Comparison of ENCODE assay signal across 7 mouse cellular contexts in genomic region chr15:100598883-100599275, GRCm38 (mm10). TPM values are rescaled to one million over a fixed set of nuclear protein-coding genes. Genes with fewer than 3 reads are reported as not detected.
DNase-seq lines count a peak whose midpoint lies in the region; ATAC-seq and TF ChIP-seq lines count a peak whose summit lies in the region.

No protein-coding gene starts in this region.

- TF ChIP-seq CTCF in ES-Bruce4 (IDR thresholded peaks at IDR 0.05; ENCODE audit: low read depth, low read length): no peak
- TF ChIP-seq CTCF in lung, postnatal 0 days (IDR thresholded peaks at IDR 0.05): no peak

- H3K27me3 ChIP-seq in ES-Bruce4 (ENCODE audit: control insufficient read depth, insufficient read depth, low read length, poor library complexity, severe bottlenecking): peaks cover 15% of the 10 kb centered on the region
- peaks cover 31% of the 10 kb centered on the region for H3K27me3 ChIP-seq in heart, embryonic 11.5 days (ENCODE audit: control insufficient read depth, insufficient read depth, low read length)
- peaks cover 18% of the 10 kb centered on the region for H3K27me3 ChIP-seq in kidney, embryonic 15.5 days
- H3K27me3 ChIP-seq in lung, postnatal 0 days (replicated peaks; ENCODE audit: insufficient read depth, low read length): no peaks in the 10 kb centered on the region

- H3K4me3 ChIP-seq in ES-Bruce4 (ENCODE audit: low read depth, low read length): peak overlapping the region; percentile 30; the same call in 1 of the 2 replicates
- peak overlapping the region; percentile 76 for H3K4me3 ChIP-seq in heart, embryonic 11.5 days (ENCODE audit: low read depth, low read length)
- H3K4me3 ChIP-seq in kidney, embryonic 15.5 days (replicated peaks): peak overlapping the region; percentile 69
- peak overlapping the region; percentile 75 for H3K4me3 ChIP-seq in lung, postnatal 0 days (ENCODE audit: low read depth, low read length)

- no peak for ATAC-seq in heart, embryonic 11.5 days (replicated peaks; ENCODE audit: insufficient number of reproducible peaks, low FRiP score, low TSS enrichment)
- no peak for ATAC-seq in kidney, embryonic 15.5 days (replicated peaks; ENCODE audit: low FRiP score)
- peak; percentile 76 for ATAC-seq in lung, postnatal 0 days

- H3K36me3 ChIP-seq in ES-Bruce4 (ENCODE audit: control insufficient read depth, insufficient read depth, low read length, poor library complexity, severe bottlenecking): no peaks in the 10 kb centered on the region
- no peaks in the 10 kb centered on the region for H3K36me3 ChIP-seq in heart, embryonic 11.5 days (ENCODE audit: control insufficient read depth, insufficient read depth, low read length)
- H3K36me3 ChIP-seq in kidney, embryonic 15.5 days: no peaks in the 10 kb centered on the region
- H3K36me3 ChIP-seq in lung, postnatal 0 days (ENCODE audit: insufficient read depth, low read length): no peaks in the 10 kb centered on the region

- no peak for TF ChIP-seq EP300 in ES-Bruce4 (IDR thresholded peaks at IDR 0.05; ENCODE audit: insufficient read depth, low read depth, low read length)
- TF ChIP-seq EP300 in lung, postnatal 0 days (IDR thresholded peaks at IDR 0.05): 0 out of 2 replicates have a peak, but pooled peaks have one; percentile 16

- no peak overlapping the region for H3K27ac ChIP-seq in ES-Bruce4 (ENCODE audit: insufficient read depth, low read length)
- H3K27ac ChIP-seq in heart, embryonic 11.5 days (ENCODE audit: low read depth, low read length): no peak overlapping the region
- peak overlapping the region; percentile 80 for H3K27ac ChIP-seq in kidney, embryonic 15.5 days
- peak overlapping the region; percentile 85 for H3K27ac ChIP-seq in lung, postnatal 0 days (ENCODE audit: low read length)

- peak overlapping the region; percentile 83 for H3K9ac ChIP-seq in ES-Bruce4 (ENCODE audit: low read depth, poor library complexity, severe bottlenecking)
- H3K9ac ChIP-seq in heart, embryonic 11.5 days (ENCODE audit: low read depth, low read length): peak overlapping the region; percentile 85
- H3K9ac ChIP-seq in kidney, embryonic 15.5 days: peak overlapping the region; percentile 70
- peak overlapping the region; percentile 82 for H3K9ac ChIP-seq in lung, postnatal 0 days (replicated peaks; ENCODE audit: low read depth)

- no peak for TF ChIP-seq POLR2A in ES-Bruce4 (IDR thresholded peaks at IDR 0.05; ENCODE audit: insufficient read depth, low read length)

- DNase-seq in A20 (ENCODE audit: low read depth, low spot score): peak; percentile 60
- peak; percentile 21 for DNase-seq in embryo, embryonic 10 days (ENCODE audit: low spot score)
- peak; percentile 85 for DNase-seq in lung, postnatal 0 days (ENCODE audit: low spot score)
- DNase-seq in retina, postnatal 7 days (ENCODE audit: low read depth, low spot score): peak; percentile 8

- H3K9me3 ChIP-seq in ES-Bruce4 (replicated peaks; ENCODE audit: control insufficient read depth, insufficient read depth, low read length, poor library complexity, severe bottlenecking): no peaks in the 10 kb centered on the region
- no peaks in the 10 kb centered on the region for H3K9me3 ChIP-seq in heart, embryonic 11.5 days (replicated peaks; ENCODE audit: control insufficient read depth, low read length)
- no peaks in the 10 kb centered on the region for H3K9me3 ChIP-seq in kidney, embryonic 15.5 days (replicated peaks)
- no peaks in the 10 kb centered on the region for H3K9me3 ChIP-seq in lung, postnatal 0 days (ENCODE audit: low read length)

- WGBS in heart, embryonic 11.5 days (ENCODE audit: insufficient replicate concordance): 1% methylated on average over 12 of the region's 12 CpGs
- under 1% methylated on average over 12 of the region's 12 CpGs for WGBS in kidney, embryonic 15.5 days
- 2% methylated on average over 12 of the region's 12 CpGs for WGBS in lung, postnatal 0 days

- H3K4me1 ChIP-seq in ES-Bruce4 (ENCODE audit: control insufficient read depth, insufficient read depth, low read length): no peaks in the 10 kb centered on the region
- peaks cover 7% of the 10 kb centered on the region for H3K4me1 ChIP-seq in heart, embryonic 11.5 days (ENCODE audit: control insufficient read depth, insufficient read depth, low read length)
- H3K4me1 ChIP-seq in kidney, embryonic 15.5 days: peaks cover 37% of the 10 kb centered on the region
- no peaks in the 10 kb centered on the region for H3K4me1 ChIP-seq in lung, postnatal 0 days (ENCODE audit: insufficient read depth, low read depth, low read length)

- peak overlapping the region; percentile 98 for H3K4me2 ChIP-seq in heart, embryonic 11.5 days
- peak overlapping the region; percentile 98 for H3K4me2 ChIP-seq in kidney, embryonic 15.5 days
- peak overlapping the region; percentile 74 for H3K4me2 ChIP-seq in lung, postnatal 0 days (replicated peaks; ENCODE audit: low read depth, low read length)

RNA-seq across cellular contexts. Expression of gene Pou6f1, which starts 0.9 kb away (rescaled TPM):
- 4.9 and 7.3 TPM in 2 replicates for polyA plus RNA-seq in ES-Bruce4 (2011; ENCODE audit: insufficient read depth, insufficient read length, low read depth, missing spikeins)
- 2.3 and 3.1 TPM in 2 replicates for polyA plus RNA-seq in heart, embryonic 11.5 days (2014; fragmentation: Nextera tagmentation; extraction: Ambion mirVana)
- polyA plus RNA-seq in kidney, embryonic 15.5 days (2015; fragmentation: Nextera tagmentation; extraction: Ambion mirVana): 8.4 and 9.1 TPM in 2 replicates
- 6.4 and 7.6 TPM in 2 replicates for polyA plus RNA-seq in lung, postnatal 0 days (2015; fragmentation: Nextera tagmentation; extraction: Ambion mirVana)

RNA-seq across cellular contexts. Expression of gene Dazap2, which starts 16.3 kb away (rescaled TPM):
- 70.7 and 85.2 TPM in 2 replicates for polyA plus RNA-seq in ES-Bruce4 (2011; ENCODE audit: insufficient read depth, insufficient read length, low read depth, missing spikeins)
- 219 and 233 TPM in 2 replicates for polyA plus RNA-seq in heart, embryonic 11.5 days (2014; fragmentation: Nextera tagmentation; extraction: Ambion mirVana)
- 237 and 241 TPM in 2 replicates for polyA plus RNA-seq in kidney, embryonic 15.5 days (2015; fragmentation: Nextera tagmentation; extraction: Ambion mirVana)
- 246 and 299 TPM in 2 replicates for polyA plus RNA-seq in lung, postnatal 0 days (2015; fragmentation: Nextera tagmentation; extraction: Ambion mirVana)

RNA-seq across cellular contexts. Expression of gene Smagp, which starts 37.9 kb away (rescaled TPM):
- polyA plus RNA-seq in ES-Bruce4 (2011; ENCODE audit: insufficient read depth, insufficient read length, low read depth, missing spikeins): 36.6 and 45.6 TPM in 2 replicates
- polyA plus RNA-seq in heart, embryonic 11.5 days (2014; fragmentation: Nextera tagmentation; extraction: Ambion mirVana): 12.2 and 15.3 TPM in 2 replicates
- 30.0 and 33.1 TPM in 2 replicates for polyA plus RNA-seq in kidney, embryonic 15.5 days (2015; fragmentation: Nextera tagmentation; extraction: Ambion mirVana)
- 65.6 and 71.8 TPM in 2 replicates for polyA plus RNA-seq in lung, postnatal 0 days (2015; fragmentation: Nextera tagmentation; extraction: Ambion mirVana)

RNA-seq across cellular contexts. Expression of gene Tfcp2, which starts 47.1 kb away (rescaled TPM):
- polyA plus RNA-seq in ES-Bruce4 (2011; ENCODE audit: insufficient read depth, insufficient read length, low read depth, missing spikeins): 14.2 and 15.7 TPM in 2 replicates
- polyA plus RNA-seq in heart, embryonic 11.5 days (2014; fragmentation: Nextera tagmentation; extraction: Ambion mirVana): 15.4 and 18.9 TPM in 2 replicates
- 38.1 and 38.2 TPM in 2 replicates for polyA plus RNA-seq in kidney, embryonic 15.5 days (2015; fragmentation: Nextera tagmentation; extraction: Ambion mirVana)
- polyA plus RNA-seq in lung, postnatal 0 days (2015; fragmentation: Nextera tagmentation; extraction: Ambion mirVana): 13.9 and 16.6 TPM in 2 replicates

Comparison
In these comparisons a context has a peak if more than half of its experiments do, and no peak if none do; other contexts are left out.
1. DNase-seq: peak in every context shown above with its lines; median percentile 85 in lung, postnatal 0 days; 60 in A20; 21 in embryo, embryonic 10 days; 8 in retina, postnatal 7 days.
2. H3K27ac ChIP-seq: peak in kidney, embryonic 15.5 days (single experiment) and lung, postnatal 0 days (single experiment); none in ES-Bruce4 (single experiment) and heart, embryonic 11.5 days (single experiment).
3. Peak in every context shown above with its lines, with median percentiles within 50 percentile points of each other: H3K4me3 ChIP-seq, H3K9ac ChIP-seq and H3K4me2 ChIP-seq.